Mouse (Mus musculus): ENCODE measurements around the gene Mroh7.
"Not testable (repeated sequence)": the region's sequence is repeated elsewhere in the genome, so short reads cannot be mapped to it uniquely, and the experiment has no call there.

The Mroh7 gene

DNA sequence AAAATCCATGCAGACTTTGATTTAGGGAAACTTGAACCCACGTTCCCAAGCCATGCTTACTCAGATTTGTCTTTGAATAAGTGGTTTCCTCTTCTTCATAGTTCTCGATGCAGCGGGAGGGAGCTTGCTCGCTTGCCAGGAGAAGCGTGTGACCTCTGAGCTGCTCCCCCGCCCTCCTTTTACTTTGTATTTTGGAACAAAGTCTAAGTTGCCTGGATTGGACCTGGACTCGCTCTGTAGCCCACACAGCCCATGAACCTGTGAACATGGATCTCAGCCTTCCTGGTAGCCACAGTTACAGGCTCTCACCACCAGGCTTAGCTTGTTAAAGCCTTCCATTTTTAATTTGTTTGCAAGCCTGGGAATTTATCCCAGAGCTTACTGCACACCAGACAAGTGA, at the start of gene Mroh7:
Gene Mroh7, minus strand, starts transcription at position 112 of the 400 bp plus-strand sequence.
- DNase-seq (ENCODE audit: low read depth, low spot score): no peak

DNA sequence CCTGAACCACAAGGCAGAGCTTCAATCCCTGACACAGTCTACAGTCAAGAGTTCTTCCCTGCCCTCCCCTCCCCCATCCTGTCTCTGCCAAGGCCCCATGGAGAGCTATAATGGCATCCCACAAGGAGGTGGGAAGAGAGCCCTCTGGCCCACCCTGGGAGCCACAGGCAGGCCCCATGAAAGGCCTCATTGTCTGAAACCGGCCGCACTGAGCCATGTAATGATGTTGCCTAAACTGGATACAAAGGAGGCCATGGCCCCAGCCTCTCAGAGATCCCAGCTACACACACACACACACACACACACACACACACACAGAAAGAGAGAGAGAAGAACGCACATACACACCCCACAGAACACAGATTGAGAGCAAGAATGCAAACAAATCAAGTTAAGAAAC, 49.3 kb upstream of the Mroh7 start:
- no peak for DNase-seq (ENCODE audit: low read depth, low spot score)

DNA sequence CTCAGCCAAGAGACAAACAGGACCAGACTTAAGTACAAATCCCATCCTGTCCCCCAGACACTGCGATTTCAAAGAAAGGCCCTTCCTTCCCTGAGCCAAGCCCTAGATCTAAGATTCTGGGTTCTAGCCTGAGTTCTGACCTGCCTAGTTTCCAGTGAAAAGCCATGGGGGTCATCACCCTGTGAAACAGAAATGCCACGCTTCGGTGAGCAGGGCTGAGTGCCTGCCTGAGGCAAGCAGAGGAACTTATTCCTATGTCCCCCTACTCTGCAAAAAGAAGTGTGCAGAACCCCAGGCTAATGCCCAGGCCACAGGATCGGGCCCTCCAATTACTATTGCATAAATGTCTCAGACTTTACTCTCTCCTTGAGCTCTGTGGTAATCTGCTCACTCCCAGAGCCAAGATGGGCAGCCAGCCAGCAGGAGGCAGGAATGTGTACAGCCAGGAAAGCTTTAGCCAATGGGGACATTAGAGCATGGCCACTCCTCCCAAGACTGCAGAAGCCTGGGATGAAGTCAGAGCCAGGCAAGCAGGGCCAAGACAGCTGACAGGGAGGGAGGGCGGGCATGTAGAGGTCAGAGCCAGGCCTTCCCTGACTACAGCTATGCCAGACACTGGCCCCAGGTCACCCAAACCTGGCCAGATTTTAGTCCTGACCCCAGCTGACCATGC, 47.5 kb upstream of the Mroh7 start:
- peak; percentile 78 for DNase-seq (ENCODE audit: low read depth, low spot score)

DNA sequence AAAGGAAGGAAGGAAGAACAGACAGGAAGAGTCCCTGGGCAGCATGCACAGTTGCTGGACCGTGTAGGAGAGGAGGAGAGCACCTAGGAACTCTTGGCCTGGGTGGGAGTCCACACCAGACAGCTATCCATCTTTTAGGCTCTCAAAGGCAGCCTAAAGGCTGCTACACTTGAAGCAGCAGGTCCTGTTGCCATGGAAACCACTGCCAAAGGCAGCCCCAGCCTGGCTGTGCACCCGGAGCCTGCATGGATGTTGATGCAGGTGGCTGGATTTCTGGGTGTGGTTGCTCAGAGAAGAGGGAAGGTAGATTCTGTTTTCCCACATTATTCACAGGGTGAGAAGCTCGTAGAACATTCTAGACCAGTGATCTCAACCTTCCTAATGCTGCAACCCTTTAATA, 46.3 kb upstream of the Mroh7 start:
- DNase-seq (ENCODE audit: low read depth, low spot score): peak; percentile 79

DNA sequence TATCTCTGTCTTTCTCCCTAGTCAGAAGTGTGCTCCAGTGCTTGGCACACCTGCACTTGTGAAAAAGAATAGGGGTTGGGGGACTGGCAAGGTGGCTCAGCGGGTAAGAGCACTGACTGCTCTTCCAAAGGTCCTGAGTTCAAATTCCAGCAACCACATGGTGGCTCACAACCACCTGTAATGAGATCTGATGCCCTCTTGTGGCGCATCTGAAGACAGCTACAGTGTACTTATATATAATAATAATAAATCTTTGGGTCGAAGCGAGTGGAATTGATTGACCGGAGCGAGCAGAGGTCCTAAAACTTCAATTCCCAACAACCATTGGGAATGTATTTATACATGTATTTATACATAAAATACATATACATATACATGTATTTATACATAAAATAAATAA, 45.0 kb upstream of the Mroh7 start:
- DNase-seq (ENCODE audit: low read depth, low spot score): not testable (repeated sequence)

DNA sequence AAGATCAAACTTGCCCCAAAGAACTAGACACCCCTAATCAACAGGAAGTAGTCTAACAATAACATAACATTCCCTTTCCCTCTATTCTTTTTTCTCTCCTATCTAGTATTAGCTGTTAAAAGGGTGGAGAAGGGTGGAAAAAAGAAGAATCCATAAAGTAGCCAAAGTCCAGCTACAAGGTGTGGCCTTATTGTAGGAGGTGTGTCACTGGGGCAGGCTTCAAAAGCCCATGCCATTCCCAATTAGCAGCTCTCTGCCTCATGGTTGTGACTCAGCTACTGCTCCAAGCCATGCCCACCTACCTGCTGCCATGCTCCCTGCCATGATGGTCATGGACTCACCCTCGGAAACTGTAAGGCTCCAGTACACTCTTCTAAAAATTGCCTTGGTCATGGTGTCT, 41.8 kb upstream of the Mroh7 start:
- no peak for DNase-seq (ENCODE audit: low read depth, low spot score)

DNA sequence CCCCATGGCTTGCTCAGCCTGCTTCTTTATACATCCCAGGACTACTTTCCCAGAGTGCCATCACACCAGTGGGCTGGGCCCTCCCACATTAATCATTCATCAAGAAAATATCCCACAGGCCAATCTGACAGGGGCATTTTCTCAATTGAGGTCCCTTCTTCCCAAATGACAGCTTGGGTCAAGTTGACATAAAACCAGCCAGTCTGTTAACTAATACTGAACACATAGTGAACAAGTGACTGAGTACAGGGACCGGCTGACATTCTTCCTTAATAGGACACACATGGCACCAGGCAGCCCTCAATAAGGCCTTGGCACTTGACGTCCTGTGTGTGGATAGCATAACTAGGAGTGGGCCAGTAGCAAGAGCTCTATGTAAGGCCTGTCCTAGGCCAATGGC, 38.6 kb upstream of the Mroh7 start:
- no peak for DNase-seq (ENCODE audit: low read depth, low spot score)

DNA sequence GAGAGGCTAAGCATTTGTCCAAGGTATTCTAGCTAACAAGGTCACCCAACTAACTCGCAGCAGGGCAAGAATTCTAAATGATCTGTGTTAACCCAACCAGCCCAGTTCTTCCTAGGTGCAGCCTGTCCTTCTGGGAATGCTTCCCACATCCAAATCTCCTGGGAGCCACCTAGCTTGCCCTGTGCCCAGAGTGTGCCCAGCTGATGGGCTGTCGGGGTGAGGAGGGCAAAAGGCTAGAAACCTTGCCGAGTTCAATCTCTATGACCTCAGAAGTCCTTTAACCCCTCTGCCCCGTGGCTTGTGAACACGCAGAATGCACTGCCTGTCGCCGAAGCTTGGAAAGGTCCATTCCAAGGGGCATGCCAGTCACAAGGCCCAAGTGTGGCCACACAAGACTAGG, 33.4 kb upstream of the Mroh7 start:
- no peak for DNase-seq (ENCODE audit: low read depth, low spot score)

DNA sequence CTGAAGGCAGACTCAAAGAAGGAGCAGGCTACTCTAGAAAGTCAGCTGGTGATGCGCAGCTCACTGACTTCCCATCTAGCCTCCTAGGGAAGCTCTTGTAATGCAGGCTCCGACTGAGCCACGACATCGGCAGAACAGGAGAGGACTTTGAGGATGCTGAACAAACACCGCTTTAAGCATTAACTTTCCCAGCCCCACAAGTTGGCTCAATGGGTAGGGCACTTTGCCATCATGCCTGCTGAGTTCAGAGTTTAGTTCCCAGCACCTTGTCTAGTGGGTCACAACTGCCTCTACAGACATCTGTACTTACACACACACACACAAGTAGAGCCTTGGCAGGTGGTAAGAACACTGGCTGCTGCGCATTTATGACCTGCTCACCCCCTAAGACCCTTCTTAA, 21.0 kb upstream of the Mroh7 start:
- no peak for DNase-seq (ENCODE audit: low read depth, low spot score)

DNA sequence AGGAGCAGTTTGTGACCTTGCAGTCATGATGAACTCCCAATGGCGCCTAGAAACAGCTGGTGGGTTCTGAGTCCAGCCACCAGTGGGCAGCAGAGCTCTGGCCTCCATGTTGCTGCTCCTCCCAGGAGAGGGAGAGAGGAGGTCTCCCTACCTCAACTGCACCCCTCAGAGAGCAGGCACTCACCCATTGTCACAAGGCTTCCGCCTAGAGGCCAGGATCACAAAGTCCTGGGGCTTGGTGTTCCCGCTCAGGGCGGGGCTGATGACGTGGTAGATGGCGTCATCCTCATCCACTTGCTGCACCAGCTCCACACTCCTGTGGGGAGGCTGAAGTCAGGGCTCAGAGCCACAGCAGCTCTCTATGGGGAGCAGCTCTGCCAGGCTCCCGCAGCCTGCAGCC, 19.0 kb upstream of the Mroh7 start:
- DNase-seq (ENCODE audit: low read depth, low spot score): peak; percentile 45

DNA sequence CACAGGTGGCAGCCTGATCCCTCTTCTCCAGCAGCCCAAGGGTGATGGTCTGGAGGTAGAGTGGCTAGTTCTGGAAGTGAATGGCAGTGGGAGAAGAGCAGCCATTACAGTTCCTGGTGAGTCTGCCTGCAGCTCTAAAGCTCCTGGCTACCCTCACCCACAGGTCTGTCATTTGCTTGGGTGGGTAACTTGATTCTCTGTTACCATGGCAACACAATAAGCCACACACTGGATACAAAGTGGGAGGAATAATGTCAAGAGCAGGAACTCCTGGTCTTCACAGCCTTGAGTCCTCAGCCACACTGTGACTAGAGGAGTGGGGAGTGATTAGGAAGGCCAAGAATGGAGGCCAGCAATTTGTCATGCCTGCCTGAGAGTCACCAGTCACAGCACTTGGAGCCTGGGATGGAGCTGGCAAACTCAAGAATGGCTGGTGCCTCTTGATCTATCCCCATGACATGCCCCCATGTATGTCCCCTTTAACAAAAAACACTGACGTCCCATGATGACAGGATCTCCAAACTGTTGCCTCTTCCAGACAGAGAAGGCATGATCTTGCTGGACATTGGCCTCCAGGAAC, 16.4 kb upstream of the Mroh7 start:
- no peak for DNase-seq (ENCODE audit: low read depth, low spot score)

DNA sequence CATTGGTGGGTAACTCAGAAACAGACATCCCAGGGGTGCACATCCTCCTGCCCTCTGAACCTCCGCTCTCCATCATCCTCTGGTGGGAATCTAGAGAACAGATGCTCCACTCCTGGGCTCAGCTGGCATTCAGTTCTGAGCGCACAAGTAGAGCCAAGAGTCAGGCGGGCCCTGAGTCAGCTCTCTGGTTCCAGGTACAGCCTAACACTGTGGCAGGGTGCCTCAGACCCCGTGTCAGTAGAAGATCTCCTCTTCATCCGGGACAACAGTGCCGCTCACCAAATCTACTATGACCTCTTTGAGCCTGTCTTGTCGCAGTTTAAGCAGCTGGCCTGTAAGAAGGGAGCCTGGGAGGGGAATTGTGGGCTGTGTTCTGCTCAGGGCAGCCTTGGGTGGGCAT, 15.1 kb upstream of the Mroh7 start:
- DNase-seq (ENCODE audit: low read depth, low spot score): no peak

DNA sequence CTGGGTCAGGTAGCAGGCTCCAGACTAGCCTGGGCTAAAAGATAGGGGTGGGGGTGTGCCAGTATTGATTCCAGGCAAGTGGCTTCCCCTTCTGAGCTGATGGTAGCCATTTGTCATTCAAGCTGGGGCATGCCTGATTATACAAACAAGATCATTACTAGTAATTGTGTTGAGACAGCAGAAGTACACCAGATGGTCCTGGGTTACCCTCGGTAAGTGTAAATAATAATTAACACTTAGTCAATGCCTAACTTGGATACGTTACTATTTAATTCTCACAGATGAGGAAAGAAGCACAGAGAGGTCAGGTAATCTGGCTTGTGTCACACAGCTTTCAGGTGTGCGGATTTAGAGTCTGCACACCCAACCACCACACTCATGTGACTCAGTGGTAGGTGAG, 7.2 kb upstream of the Mroh7 start:
- DNase-seq (ENCODE audit: low read depth, low spot score): no peak

DNA sequence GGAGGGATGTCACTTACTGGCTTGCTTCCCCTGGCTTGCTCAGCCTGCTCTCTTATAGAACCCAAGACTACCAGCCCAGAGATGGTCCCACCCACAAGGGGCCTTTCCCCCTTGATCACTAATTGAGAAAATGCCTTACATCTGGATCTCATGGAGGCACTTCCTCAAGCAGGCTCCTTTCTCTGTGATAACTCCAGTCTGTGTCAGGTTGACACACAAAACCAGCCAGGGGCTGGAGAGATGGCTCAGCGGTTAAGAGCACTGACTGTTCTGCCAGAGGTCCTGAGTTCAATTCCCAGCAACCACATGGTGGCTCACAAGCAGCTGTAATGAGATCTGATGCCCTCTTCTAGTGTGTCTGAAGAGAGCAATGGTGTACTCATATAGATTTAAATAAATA, 6.2 kb upstream of the Mroh7 start:
- not testable (repeated sequence) for DNase-seq (ENCODE audit: low read depth, low spot score)

DNA sequence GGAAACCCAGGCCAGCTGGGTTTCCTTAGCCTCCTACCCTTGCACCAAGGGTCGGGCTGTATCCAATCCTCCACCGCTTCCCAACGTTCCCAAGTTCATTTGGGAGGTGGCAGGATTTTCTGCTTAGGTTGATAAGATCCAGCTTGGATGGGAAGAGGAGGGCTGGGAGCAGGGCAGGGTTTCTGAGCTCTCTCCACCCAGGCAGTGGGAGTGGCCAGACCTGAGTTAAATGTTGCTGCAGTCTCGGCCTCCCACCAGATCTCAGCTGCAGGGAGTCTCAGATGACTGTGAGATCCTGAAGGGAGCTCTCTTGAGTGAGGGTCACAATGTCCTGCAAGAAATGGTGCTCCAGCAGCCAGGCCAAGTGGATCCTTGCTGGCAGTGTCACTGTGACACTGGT, 2.9 kb upstream of the Mroh7 start, which contains the start of gene Fam151a:
Gene Fam151a, plus strand, starts transcription at position 254 of the 400 bp plus-strand sequence.
- no peak for DNase-seq (ENCODE audit: low read depth, low spot score)

DNA sequence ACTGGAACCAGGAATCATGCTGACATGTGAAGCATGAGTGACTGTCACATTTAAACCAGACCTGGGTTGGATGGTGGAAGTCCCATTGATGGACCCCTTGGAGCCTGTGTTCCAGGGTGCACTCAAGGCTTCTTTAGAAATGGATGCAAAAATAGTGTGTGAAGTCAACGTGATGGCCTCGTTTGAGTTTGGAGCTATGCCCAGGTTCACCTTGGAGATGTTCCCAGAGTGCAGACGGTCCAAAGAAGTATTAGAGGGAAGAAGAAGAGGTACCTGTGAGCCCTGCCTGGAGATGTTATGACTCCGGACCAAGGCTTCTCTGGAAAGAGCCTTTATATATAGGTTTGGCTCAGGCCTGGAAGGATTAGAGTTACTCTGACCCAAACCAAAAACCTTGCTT, 10.1 kb downstream of the Mroh7 start:
- no peak for DNase-seq (ENCODE audit: low read depth, low spot score)

DNA sequence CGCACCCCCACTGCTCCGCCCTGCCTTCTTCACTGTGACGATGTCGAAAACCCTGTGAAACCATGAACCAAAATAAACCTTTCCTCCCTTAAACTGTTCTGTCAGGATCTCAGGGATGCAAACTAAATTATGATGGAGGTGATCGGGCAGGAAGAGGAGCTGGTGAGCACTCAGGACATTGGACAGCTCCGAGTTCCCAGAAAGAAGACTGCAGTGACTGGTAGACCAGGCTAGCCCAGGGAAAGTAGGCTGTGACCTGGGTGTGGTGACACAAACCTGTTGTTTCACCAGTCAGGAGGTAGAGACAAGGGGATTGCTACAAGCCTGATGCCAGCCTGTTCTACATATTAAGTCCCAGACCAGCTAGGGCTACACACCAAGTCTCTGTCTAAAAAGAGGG, 17.1 kb downstream of the Mroh7 start:
- no peak for DNase-seq (ENCODE audit: low read depth, low spot score)

DNA sequence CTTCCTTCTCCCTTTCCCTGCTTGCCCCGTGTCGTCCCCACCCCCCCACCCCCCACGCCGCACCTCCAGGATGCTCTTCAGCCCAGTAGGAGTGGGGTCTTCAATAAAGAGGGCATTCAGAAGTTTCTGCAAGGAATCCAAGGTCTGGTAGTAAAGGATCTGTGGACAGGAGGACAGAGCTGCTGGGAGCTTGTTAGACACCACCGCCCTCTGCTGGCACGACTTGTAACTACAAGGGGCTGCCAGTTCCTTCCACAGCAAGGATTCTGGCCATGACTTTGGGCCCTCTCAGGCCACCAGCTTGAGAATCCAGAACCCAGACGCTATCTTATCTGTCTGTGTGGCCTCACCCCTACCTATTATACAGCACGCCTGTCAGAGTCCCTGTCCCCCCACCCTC, 22.3 kb downstream of the Mroh7 start:
- DNase-seq (ENCODE audit: low read depth, low spot score): no peak

DNA sequence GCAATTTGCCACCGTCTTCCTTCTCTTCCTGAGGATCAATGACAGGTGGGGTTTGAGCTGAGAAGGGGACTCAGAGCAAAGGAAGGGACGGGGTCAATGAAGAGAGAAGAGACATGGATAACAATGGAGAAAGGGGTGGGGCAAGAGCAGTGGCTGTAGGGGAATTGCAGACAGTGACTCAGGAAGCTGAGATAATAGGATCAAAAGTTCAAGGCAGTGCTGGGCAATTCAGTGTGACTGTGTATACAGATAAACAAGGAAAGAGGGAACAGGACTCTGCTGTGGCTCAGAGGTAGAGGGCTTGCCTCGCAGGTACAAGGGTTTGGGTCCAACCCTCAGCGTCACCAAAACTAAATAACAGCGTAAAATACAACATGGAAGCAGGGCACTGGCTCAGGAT, 22.8 kb downstream of the Mroh7 start:
- DNase-seq (ENCODE audit: low read depth, low spot score): no peak

DNA sequence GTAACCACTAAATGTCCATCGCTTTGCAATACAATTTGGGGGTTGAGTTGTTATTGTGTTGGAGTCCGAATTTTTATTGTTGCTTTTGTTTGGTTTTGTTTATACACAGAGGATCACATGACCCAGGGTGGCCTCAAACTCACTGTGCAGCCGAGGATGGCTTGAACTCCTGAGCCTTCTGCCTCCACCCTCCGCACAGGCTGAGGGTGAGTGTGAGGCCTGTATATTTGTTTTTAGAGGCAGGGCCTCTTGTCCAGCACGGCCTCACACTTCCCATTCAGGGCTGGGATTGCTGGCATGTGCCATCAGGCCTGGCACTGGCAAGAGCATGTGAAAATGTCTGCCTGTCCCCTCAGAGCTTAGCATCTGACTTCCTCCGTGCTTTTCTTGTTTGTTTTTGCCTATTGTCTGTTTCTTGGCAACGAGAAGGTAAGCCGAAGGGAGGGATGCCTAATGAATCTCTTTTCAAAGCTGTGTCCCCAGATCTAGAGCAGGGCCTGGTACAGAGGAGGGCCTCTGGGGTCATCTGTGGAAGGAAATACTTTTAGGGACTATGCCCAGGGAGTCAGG, 25.5 kb downstream of the Mroh7 start:
- no peak for DNase-seq (ENCODE audit: low read depth, low spot score)

DNA sequence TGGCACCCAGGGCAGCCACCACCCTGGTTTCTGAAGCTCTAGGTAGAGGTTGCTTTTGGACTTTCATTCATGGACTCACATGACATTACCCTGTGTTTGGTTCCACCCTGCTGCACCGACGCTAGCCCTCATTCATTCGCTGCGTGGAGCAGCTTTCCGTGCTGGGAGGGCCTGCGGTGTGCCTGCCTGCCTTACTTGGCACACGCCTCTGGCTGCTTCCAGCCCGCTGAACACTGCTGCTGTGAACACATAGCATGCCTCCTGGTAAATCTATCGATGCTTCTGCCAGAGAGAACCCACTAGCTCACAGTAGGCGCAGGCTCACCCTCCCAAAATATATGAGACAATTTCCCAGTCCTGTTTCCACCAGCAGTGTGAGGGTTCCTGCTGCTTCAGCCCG, 26.3 kb downstream of the Mroh7 start:
- DNase-seq (ENCODE audit: low read depth, low spot score): no peak

DNA sequence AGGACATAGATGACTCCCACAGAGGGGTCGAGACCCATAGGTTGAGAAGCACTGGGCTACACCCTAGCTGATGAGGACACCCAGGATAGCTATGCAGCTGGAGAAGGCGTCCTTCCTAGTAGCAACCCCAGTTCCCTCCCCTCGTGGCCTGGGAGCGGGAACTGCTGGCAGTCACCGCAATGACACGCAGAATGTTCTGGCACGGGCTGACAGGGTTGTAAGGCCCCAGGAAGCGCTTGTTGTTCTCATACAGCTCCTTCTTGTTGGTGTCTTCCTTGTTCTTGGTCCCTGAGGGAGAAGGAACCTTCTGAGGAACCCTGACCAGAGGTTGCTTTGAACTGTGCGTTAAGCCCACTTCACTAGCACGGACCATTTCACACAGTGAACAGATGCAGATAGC, 26.8 kb downstream of the Mroh7 start:
- no peak for DNase-seq (ENCODE audit: low read depth, low spot score)

DNA sequence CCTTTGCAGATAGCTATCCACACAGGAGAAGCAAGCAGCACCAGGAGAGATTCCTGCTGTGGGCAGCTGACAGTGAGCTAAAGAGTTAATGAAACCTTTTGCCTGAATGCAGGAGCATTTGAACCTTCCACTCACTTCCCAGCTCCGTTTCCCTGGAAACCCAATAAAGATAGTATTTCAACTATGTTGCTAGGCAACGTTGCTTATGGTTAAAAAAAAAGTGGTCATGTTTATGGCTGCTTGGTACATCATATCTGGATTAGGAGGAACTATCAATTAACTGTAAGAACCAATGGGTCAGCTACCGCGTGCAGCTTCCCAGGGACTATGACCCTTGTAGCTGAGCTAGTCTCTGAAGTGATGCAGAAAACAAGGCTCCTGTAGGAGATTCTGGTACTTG, 29.9 kb downstream of the Mroh7 start:
- DNase-seq (ENCODE audit: low read depth, low spot score): peak; percentile 45

Measured in brain, embryonic 18.5 days (tissue).